Mouse (Mus musculus): ENCODE measurements around the gene Ube2cbp.

DNA sequence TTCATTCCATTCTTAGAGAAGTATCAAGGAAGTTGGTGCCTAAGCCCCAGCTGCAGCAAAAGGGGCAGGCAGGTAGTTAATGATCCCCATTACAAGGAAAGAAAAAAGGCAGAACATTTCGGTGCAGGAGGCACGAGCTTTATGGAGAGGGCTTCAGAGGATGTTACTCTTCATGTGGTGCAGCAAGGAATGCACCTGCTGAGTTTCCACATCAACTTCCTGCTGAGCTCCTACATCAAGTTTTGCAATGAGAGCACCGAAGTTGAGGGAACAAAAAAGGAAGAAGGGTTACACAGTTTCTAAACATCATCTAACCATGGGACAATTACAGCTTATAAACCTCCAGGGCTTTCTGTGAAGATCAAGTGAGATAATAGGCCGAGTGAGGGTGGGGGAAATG, 156.1 kb downstream of the Ube2cbp start:
- TF ChIP-seq CTCF (IDR thresholded peaks at IDR 0.05; ENCODE audit: extremely low read depth, insufficient read length, insufficient replicate concordance, low read depth, low read length), result no peak
- TF ChIP-seq POLR2A (IDR thresholded peaks at IDR 0.05; ENCODE audit: low read depth, low read length), result no peak

Measured in small intestine, adult 2 months (tissue).